ENCODE assay signal across 8 mouse cellular contexts in the genomic region with DNA sequence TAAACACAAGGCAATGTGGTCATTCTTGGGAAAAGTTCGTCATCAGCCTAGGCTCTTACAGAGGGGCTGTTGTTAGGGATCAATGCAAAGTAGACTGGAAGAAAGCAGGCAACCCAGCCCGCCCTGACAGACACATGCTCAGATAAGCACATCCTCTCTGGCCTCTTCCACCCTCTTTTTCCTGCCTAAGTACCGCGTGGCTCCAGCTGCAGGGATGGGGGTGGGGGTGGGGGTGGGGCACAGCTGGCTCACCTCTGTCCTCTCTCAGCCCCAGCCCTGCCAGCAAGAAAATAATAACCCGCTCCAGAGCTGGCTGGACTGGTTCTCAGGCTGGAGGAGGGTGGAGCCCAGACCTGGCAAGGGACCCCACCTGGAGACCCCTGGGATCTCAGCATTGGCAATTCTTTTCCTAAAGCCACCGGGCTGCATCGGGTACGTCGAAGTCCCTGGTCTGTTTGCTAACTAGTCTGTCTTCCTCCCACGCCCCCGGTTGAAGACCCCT. TPM values are rescaled to one million over a fixed set of nuclear protein-coding genes. Genes with fewer than 3 reads are reported as not detected.
DNase-seq lines count a peak whose midpoint lies in the region; ATAC-seq and TF ChIP-seq lines count a peak whose summit lies in the region.

No protein-coding gene starts in this region.

- H3K4me1 ChIP-seq in E14TG2a.4 (replicated peaks; ENCODE audit: low read depth, low read length): peaks cover 38% of the 10 kb centered on the region
- H3K4me1 ChIP-seq in heart, embryonic 10.5 days: peaks cover 21% of the 10 kb centered on the region
- peaks cover 22% of the 10 kb centered on the region for H3K4me1 ChIP-seq in limb, embryonic 15.5 days
- peaks cover 18% of the 10 kb centered on the region for H3K4me1 ChIP-seq in neural tube, embryonic 15.5 days

- DNase-seq in ZHBTc4 (ENCODE audit: low read depth, low spot score): peak; percentile 67
- no peak for DNase-seq in heart, embryonic 10.5 days (ENCODE audit: low spot score)
- no peak for DNase-seq in cerebellum, adult 11-12 months
- no peak for DNase-seq in adrenal gland, adult 8-10 months
- DNase-seq in right cerebral cortex, postnatal 4 days: no peak

- TF ChIP-seq CTCF in E14TG2a.4 (conservative IDR thresholded peaks at IDR 0.05; ENCODE audit: low read length): no peak

- H3K36me3 ChIP-seq in E14TG2a.4 (ENCODE audit: insufficient read depth, low read length): no peaks in the 10 kb centered on the region
- no peaks in the 10 kb centered on the region for H3K36me3 ChIP-seq in heart, embryonic 10.5 days
- H3K36me3 ChIP-seq in limb, embryonic 15.5 days: 0 out of 2 replicates have a peak, but pooled peaks cover 5% of the 10 kb centered on the region
- H3K36me3 ChIP-seq in neural tube, embryonic 15.5 days: no peaks in the 10 kb centered on the region

- 0% methylated on average over 11 of the region's 11 CpGs for WGBS in heart, embryonic 10.5 days
- WGBS in limb, embryonic 15.5 days: 1% methylated on average over 11 of the region's 11 CpGs
- WGBS in neural tube, embryonic 15.5 days: 3% methylated on average over 11 of the region's 11 CpGs

- H3K27me3 ChIP-seq in E14TG2a.4 (ENCODE audit: insufficient read depth, low read length): no peaks in the 10 kb centered on the region
- H3K27me3 ChIP-seq in heart, embryonic 10.5 days (ENCODE audit: insufficient read depth, poor library complexity, severe bottlenecking): no peaks in the 10 kb centered on the region
- no peaks in the 10 kb centered on the region for H3K27me3 ChIP-seq in limb, embryonic 15.5 days
- H3K27me3 ChIP-seq in neural tube, embryonic 15.5 days (replicated peaks): no peaks in the 10 kb centered on the region

- peak overlapping the region; percentile 81 for H3K4me3 ChIP-seq in E14TG2a.4 (replicated peaks; ENCODE audit: low read length)
- H3K4me3 ChIP-seq in heart, embryonic 10.5 days: peak overlapping the region; percentile 68
- peak overlapping the region; percentile 64 for H3K4me3 ChIP-seq in limb, embryonic 15.5 days
- H3K4me3 ChIP-seq in neural tube, embryonic 15.5 days (replicated peaks): peak overlapping the region; percentile 39

- peak; percentile 25; the same call in 1 of the 2 replicates for ATAC-seq in limb, embryonic 15.5 days (ENCODE audit: insufficient number of reproducible peaks, low FRiP score, low TSS enrichment, low read depth)
- peak; percentile 53; the same call in 1 of the 2 replicates for ATAC-seq in neural tube, embryonic 15.5 days (ENCODE audit: low FRiP score)

- H3K9ac ChIP-seq in limb, embryonic 15.5 days: peak overlapping the region; percentile 58
- H3K9ac ChIP-seq in neural tube, embryonic 15.5 days (replicated peaks): peak overlapping the region; percentile 30; the same call in 1 of the 2 replicates

- H3K4me2 ChIP-seq in limb, embryonic 15.5 days: peak overlapping the region; percentile 75
- peak overlapping the region; percentile 58 for H3K4me2 ChIP-seq in neural tube, embryonic 15.5 days

- peak overlapping the region; percentile 86 for H3K27ac ChIP-seq in heart, embryonic 10.5 days
- peak overlapping the region; percentile 93 for H3K27ac ChIP-seq in limb, embryonic 15.5 days
- H3K27ac ChIP-seq in neural tube, embryonic 15.5 days (replicated peaks): no peak overlapping the region

- no peaks in the 10 kb centered on the region for H3K9me3 ChIP-seq in E14TG2a.4 (ENCODE audit: low read length)
- H3K9me3 ChIP-seq in heart, embryonic 10.5 days: no peaks in the 10 kb centered on the region
- H3K9me3 ChIP-seq in limb, embryonic 15.5 days: no peaks in the 10 kb centered on the region
- no peaks in the 10 kb centered on the region for H3K9me3 ChIP-seq in neural tube, embryonic 15.5 days (replicated peaks)

RNA-seq across cellular contexts. Expression of gene Cdc42ep5, which starts 1.0 kb away (rescaled TPM):
- polyA plus RNA-seq in heart, embryonic 10.5 days (2016; fragmentation: Nextera tagmentation; extraction: Ambion mirVana): 27.4 and 35.7 TPM in 2 replicates
- 80.6 and 82.3 TPM in 2 replicates for polyA plus RNA-seq in limb, embryonic 15.5 days (2015; fragmentation: Nextera tagmentation; extraction: Ambion mirVana)
- 7.9 and 15.5 TPM in 2 replicates for polyA plus RNA-seq in neural tube, embryonic 15.5 days (2015; fragmentation: Nextera tagmentation; extraction: Ambion mirVana)
- total RNA-seq in adrenal gland, adult 8-10 months (2022): 10 to 100 TPM; 26.9 to 41.0 (median 37.1) TPM

RNA-seq across cellular contexts. Expression of gene Leng9, which starts 13.4 kb away (rescaled TPM):
- polyA plus RNA-seq in heart, embryonic 10.5 days (2016; fragmentation: Nextera tagmentation; extraction: Ambion mirVana): 1.8 and 2.2 TPM in 2 replicates
- 5.4 and 6.2 TPM in 2 replicates for polyA plus RNA-seq in limb, embryonic 15.5 days (2015; fragmentation: Nextera tagmentation; extraction: Ambion mirVana)
- polyA plus RNA-seq in neural tube, embryonic 15.5 days (2015; fragmentation: Nextera tagmentation; extraction: Ambion mirVana): 6.6 TPM in 2 replicates
- 10 to 100 TPM in 3 of 4 experiments, 1 to 10 TPM in 1; 9.7 to 13.0 (median 11.5) TPM for total RNA-seq in adrenal gland, adult 8-10 months (2022)

RNA-seq across cellular contexts. Expression of gene Leng8, which starts 26.8 kb away (rescaled TPM):
- 72.6 and 75.1 TPM in 2 replicates for polyA plus RNA-seq in heart, embryonic 10.5 days (2016; fragmentation: Nextera tagmentation; extraction: Ambion mirVana)
- polyA plus RNA-seq in limb, embryonic 15.5 days (2015; fragmentation: Nextera tagmentation; extraction: Ambion mirVana): 56.7 and 57.3 TPM in 2 replicates
- 71.3 and 77.4 TPM in 2 replicates for polyA plus RNA-seq in neural tube, embryonic 15.5 days (2015; fragmentation: Nextera tagmentation; extraction: Ambion mirVana)
- 100 to 1,000 TPM in 3 of 4 experiments, 10 to 100 TPM in 1; 83.9 to 238 (median 155) TPM for total RNA-seq in adrenal gland, adult 8-10 months (2022)

RNA-seq across cellular contexts. Expression of gene Ttyh1, which starts 44.4 kb away (rescaled TPM):
- 0.54 and 0.83 TPM in 2 replicates for polyA plus RNA-seq in heart, embryonic 10.5 days (2016; fragmentation: Nextera tagmentation; extraction: Ambion mirVana)
- polyA plus RNA-seq in limb, embryonic 15.5 days (2015; fragmentation: Nextera tagmentation; extraction: Ambion mirVana): 2.6 and 3.3 TPM in 2 replicates
- 127 and 155 TPM in 2 replicates for polyA plus RNA-seq in neural tube, embryonic 15.5 days (2015; fragmentation: Nextera tagmentation; extraction: Ambion mirVana)
- total RNA-seq in adrenal gland, adult 8-10 months (2022): 1 to 10 TPM in 3 of 4 experiments, under 1 TPM in 1; 0.80 to 2.0 (median 1.6) TPM
